Mouse (Mus musculus): ENCODE results near the gene Egln2. TPM values are rescaled to one million over a fixed set of nuclear protein-coding genes. Genes with fewer than 3 reads are reported as not detected.

Egln2 gene
- polyA plus RNA-seq, 1 experiment from 2014 or later, result 41.1 TPM

DNA sequence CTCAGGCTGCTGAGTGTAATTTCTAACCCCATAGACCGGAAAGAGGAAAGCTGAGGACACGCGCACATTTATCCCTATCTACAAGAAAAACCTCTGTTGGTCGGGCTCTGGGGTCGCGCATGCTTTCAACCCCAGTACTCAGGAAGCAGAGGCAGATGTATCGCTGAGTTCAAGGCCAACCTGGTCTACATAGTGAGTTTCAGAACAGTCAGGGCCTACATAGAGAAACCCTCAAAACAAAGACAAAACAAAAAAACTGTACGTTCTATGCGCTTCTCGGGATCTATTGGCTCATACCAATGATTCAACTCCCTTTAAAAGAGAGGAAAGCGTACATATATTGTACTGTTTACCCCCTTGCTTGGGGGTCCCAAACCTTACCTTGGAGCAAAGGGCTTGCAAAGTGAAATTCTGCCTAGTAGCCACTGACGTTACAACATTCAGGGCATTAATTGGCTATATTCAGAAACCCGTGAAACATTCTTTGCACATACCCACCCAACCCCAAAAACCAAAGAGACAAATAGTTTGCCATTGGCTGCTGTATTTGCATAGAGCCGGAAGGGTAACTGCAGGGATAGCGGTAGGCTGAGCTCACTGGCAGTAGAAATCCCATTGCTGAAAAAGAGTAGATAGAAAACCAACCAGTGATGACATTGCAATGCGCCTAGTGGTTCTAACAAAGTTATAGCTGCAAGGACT lies 12.8 kb upstream of the Egln2 start:
- 49% methylated on average over 16 of the region's 16 CpGs for WGBS
- Histone ChIP-seq H3K9me3 (ENCODE audit: control insufficient read depth, low read length) (no peaks in the 10 kb centered on the region), H3K4me1 (ENCODE audit: control insufficient read depth, insufficient read depth, low read length) (no peaks in the 10 kb centered on the region), H3K9ac (ENCODE audit: low read depth, low read length) (peak overlapping the region; percentile 50), H3K36me3 (ENCODE audit: control insufficient read depth, insufficient read depth, low read length) (peaks cover 16% of the 10 kb centered on the region), H3K27me3 (replicated peaks; ENCODE audit: control insufficient read depth, insufficient read depth, low read length) (no peaks in the 10 kb centered on the region), H3K4me3 (ENCODE audit: low read depth, low read length) (peak overlapping the region; percentile 66), H3K4me2 (ENCODE audit: low read depth, low read length) (peak overlapping the region; percentile 57), H3K27ac (replicated peaks; ENCODE audit: low read depth, low read length) (peak overlapping the region; percentile 80)
- ATAC-seq (ENCODE audit: low read depth) (no peak), DNase-seq (ENCODE audit: low spot score) (no peak)

GRCm38 (mm10) chr7:27178324-27179216 lies 12.0 kb upstream of the Egln2 start, which contains the start of gene Rab4b:
TSS of gene Rab4b (minus strand) at chr7:27178896.
- H3K9me3 ChIP-seq (ENCODE audit: control insufficient read depth, low read length), result no peaks in the 10 kb centered on the region
- H3K27ac ChIP-seq (replicated peaks; ENCODE audit: low read depth, low read length), result peak within 1 kb of the TSS; percentile 95
- H3K36me3 ChIP-seq (ENCODE audit: control insufficient read depth, insufficient read depth, low read length), result peaks cover 18% of the 10 kb centered on the region; the same call in 1 of the 2 replicates
- H3K4me3 ChIP-seq (ENCODE audit: low read depth, low read length), result peak within 1 kb of the TSS; percentile 66
- peak within 1 kb of the TSS; percentile 65 for H3K9ac ChIP-seq (ENCODE audit: low read depth, low read length)
- ATAC-seq (ENCODE audit: low read depth) (peak; percentile 98), DNase-seq (ENCODE audit: low spot score) (peak; percentile 99)
- H3K27me3 ChIP-seq (replicated peaks; ENCODE audit: control insufficient read depth, insufficient read depth, low read length), result no peaks in the 10 kb centered on the region
- peak within 1 kb of the TSS; percentile 58 for H3K4me2 ChIP-seq (ENCODE audit: low read depth, low read length)
- no peaks in the 10 kb centered on the region for H3K4me1 ChIP-seq (ENCODE audit: control insufficient read depth, insufficient read depth, low read length)
- WGBS, result 1% methylated on average over 47 of the region's 53 CpGs

- ATAC-seq (ENCODE audit: low read depth) (no peak), DNase-seq (ENCODE audit: low spot score) (no peak)
- H3K4me3 ChIP-seq (ENCODE audit: low read depth, low read length), result peak overlapping the region; percentile 66
- WGBS, result 16% methylated on average over 4 of the region's 4 CpGs
- no peaks in the 10 kb centered on the region for H3K9me3 ChIP-seq (ENCODE audit: control insufficient read depth, low read length)
- H3K36me3 ChIP-seq (ENCODE audit: control insufficient read depth, insufficient read depth, low read length), result peaks cover 21% of the 10 kb centered on the region; the same call in 1 of the 2 replicates
- peak overlapping the region; percentile 95 for H3K27ac ChIP-seq (replicated peaks; ENCODE audit: low read depth, low read length)
- H3K9ac ChIP-seq (ENCODE audit: low read depth, low read length), result peak overlapping the region; percentile 65
- H3K4me1 ChIP-seq (ENCODE audit: control insufficient read depth, insufficient read depth, low read length), result no peaks in the 10 kb centered on the region
- no peaks in the 10 kb centered on the region for H3K27me3 ChIP-seq (replicated peaks; ENCODE audit: control insufficient read depth, insufficient read depth, low read length)
- H3K4me2 ChIP-seq (ENCODE audit: low read depth, low read length), result peak overlapping the region; percentile 58
Measured at GRCm38 (mm10) chr7:27177942-27178323, 11.3 kb upstream of the Egln2 start.

DNA sequence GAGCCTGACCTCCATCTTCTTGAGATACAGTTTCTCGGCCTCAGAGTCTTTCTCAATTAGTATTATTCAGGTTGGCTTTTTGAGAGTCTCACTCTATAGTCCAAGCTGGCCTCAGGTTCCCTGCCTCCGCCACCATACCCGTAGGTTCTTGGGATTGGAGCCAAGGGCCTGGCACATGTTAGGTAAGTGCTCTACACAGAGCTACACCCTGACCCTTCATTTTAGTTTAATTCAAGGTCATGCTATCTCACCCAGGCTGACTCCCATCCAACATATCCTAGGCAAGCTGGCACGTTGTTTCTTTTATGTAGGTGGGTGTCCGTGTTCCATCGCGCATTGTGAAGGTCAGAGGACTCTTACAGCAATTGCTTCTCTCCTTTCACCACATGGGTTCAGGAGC lies 8.3 kb upstream of the Egln2 start:
- no peaks in the 10 kb centered on the region for H3K9me3 ChIP-seq (ENCODE audit: control insufficient read depth, low read length)
- no peak overlapping the region for H3K9ac ChIP-seq (ENCODE audit: low read depth, low read length)
- no peak for DNase-seq (ENCODE audit: low spot score)
- ATAC-seq (ENCODE audit: low read depth), result no peak
- H3K27me3 ChIP-seq (replicated peaks; ENCODE audit: control insufficient read depth, insufficient read depth, low read length), result no peaks in the 10 kb centered on the region
- no peak overlapping the region for H3K4me2 ChIP-seq (ENCODE audit: low read depth, low read length)
- H3K27ac ChIP-seq (replicated peaks; ENCODE audit: low read depth, low read length), result no peak overlapping the region
- no peaks in the 10 kb centered on the region for H3K4me1 ChIP-seq (ENCODE audit: control insufficient read depth, insufficient read depth, low read length)
- H3K4me3 ChIP-seq (ENCODE audit: low read depth, low read length), result no peak overlapping the region
- WGBS, result 92% methylated on average over 7 of the region's 7 CpGs
- peaks cover 51% of the 10 kb centered on the region for H3K36me3 ChIP-seq (ENCODE audit: control insufficient read depth, insufficient read depth, low read length)

DNA sequence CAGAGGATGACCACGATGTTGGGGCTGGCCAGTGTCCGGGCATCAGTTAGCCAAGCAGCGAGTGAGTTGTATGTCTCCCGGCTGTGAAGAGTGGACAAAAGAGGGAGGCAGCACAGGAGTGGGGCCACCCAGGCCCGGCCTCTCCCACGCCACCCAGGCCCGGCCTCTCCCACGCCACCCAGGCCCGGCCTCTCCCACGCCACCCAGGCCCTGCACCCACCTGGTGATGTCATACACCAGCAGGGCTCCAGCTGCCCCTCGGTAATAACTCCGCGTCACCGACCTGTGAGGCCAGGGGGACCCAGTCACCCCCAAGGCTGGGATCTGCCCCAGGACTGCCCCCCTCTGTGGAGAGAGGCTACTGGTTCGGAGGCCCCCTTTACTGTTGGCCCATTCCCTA lies 7.9 kb upstream of the Egln2 start:
- H3K4me1 ChIP-seq (ENCODE audit: control insufficient read depth, insufficient read depth, low read length), result no peaks in the 10 kb centered on the region
- H3K4me3 ChIP-seq (ENCODE audit: low read depth, low read length), result no peak overlapping the region
- H3K4me2 ChIP-seq (ENCODE audit: low read depth, low read length), result no peak overlapping the region
- H3K36me3 ChIP-seq (ENCODE audit: control insufficient read depth, insufficient read depth, low read length), result peaks cover 52% of the 10 kb centered on the region
- 97% methylated on average over 14 of the region's 15 CpGs for WGBS
- no peak for ATAC-seq (ENCODE audit: low read depth)
- H3K9ac ChIP-seq (ENCODE audit: low read depth, low read length), result no peak overlapping the region
- no peaks in the 10 kb centered on the region for H3K27me3 ChIP-seq (replicated peaks; ENCODE audit: control insufficient read depth, insufficient read depth, low read length)
- H3K27ac ChIP-seq (replicated peaks; ENCODE audit: low read depth, low read length), result no peak overlapping the region
- no peaks in the 10 kb centered on the region for H3K9me3 ChIP-seq (ENCODE audit: control insufficient read depth, low read length)
- no peak for DNase-seq (ENCODE audit: low spot score)

GRCm38 (mm10) chr7:27170981-27171380 lies 4.4 kb upstream of the Egln2 start:
- no peak for ATAC-seq (ENCODE audit: low read depth)
- Histone ChIP-seq H3K4me2 (ENCODE audit: low read depth, low read length) (no peak overlapping the region), H3K36me3 (ENCODE audit: control insufficient read depth, insufficient read depth, low read length) (peaks cover 52% of the 10 kb centered on the region), H3K4me3 (ENCODE audit: low read depth, low read length) (no peak overlapping the region), H3K27me3 (replicated peaks; ENCODE audit: control insufficient read depth, insufficient read depth, low read length) (no peaks in the 10 kb centered on the region), H3K9me3 (ENCODE audit: control insufficient read depth, low read length) (no peaks in the 10 kb centered on the region), H3K9ac (ENCODE audit: low read depth, low read length) (no peak overlapping the region), H3K27ac (replicated peaks; ENCODE audit: low read depth, low read length) (no peak overlapping the region), H3K4me1 (ENCODE audit: control insufficient read depth, insufficient read depth, low read length) (no peaks in the 10 kb centered on the region)
- WGBS, result 91% methylated on average over 3 of the region's 3 CpGs
- DNase-seq (ENCODE audit: low spot score), result no peak

DNA sequence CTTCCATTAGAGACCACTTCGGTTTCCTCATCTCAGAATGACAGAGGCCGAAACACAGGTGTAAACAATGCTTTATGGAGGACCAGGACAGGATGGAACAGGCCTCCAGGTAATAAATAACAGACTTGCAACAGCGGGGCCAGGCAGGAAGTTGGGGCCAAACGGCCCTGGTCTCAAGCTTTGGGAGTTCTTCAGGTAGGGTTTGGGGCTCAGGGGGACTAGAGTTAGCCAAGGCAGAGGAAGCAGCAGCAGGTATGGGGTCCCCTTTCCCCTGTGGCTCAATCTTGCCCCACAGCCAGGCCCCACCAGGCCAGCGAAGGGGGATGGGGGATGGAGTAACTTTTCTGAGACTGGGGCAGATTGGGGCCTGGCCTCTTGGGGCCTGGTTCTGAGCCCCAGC lies 1.8 kb upstream of the Egln2 start:
- Histone ChIP-seq H3K4me1 (ENCODE audit: control insufficient read depth, insufficient read depth, low read length) (peaks cover 19% of the 10 kb centered on the region), H3K27me3 (replicated peaks; ENCODE audit: control insufficient read depth, insufficient read depth, low read length) (no peaks in the 10 kb centered on the region), H3K36me3 (ENCODE audit: control insufficient read depth, insufficient read depth, low read length) (peaks cover 49% of the 10 kb centered on the region), H3K9me3 (ENCODE audit: control insufficient read depth, low read length) (no peaks in the 10 kb centered on the region), H3K27ac (replicated peaks; ENCODE audit: low read depth, low read length) (no peak overlapping the region), H3K4me2 (ENCODE audit: low read depth, low read length) (no peak overlapping the region), H3K4me3 (ENCODE audit: low read depth, low read length) (no peak overlapping the region), H3K9ac (ENCODE audit: low read depth, low read length) (no peak overlapping the region)
- ATAC-seq (ENCODE audit: low read depth), result no peak
- WGBS, result 86% methylated on average over 5 of the region's 5 CpGs
- no peak for DNase-seq (ENCODE audit: low spot score)

GRCm38 (mm10) chr7:27167475-27168094 lies 983 bp upstream of the Egln2 start:
- WGBS, result 71% methylated on average over 11 of the region's 11 CpGs
- peaks cover 43% of the 10 kb centered on the region for H3K36me3 ChIP-seq (ENCODE audit: control insufficient read depth, insufficient read depth, low read length)
- H3K9me3 ChIP-seq (ENCODE audit: control insufficient read depth, low read length), result no peaks in the 10 kb centered on the region
- H3K4me2 ChIP-seq (ENCODE audit: low read depth, low read length), result peak overlapping the region; percentile 69
- peak overlapping the region; percentile 97 for H3K27ac ChIP-seq (replicated peaks; ENCODE audit: low read depth, low read length)
- ATAC-seq (ENCODE audit: low read depth) (no peak), DNase-seq (ENCODE audit: low spot score) (no peak)
- peaks cover 19% of the 10 kb centered on the region for H3K4me1 ChIP-seq (ENCODE audit: control insufficient read depth, insufficient read depth, low read length)
- no peaks in the 10 kb centered on the region for H3K27me3 ChIP-seq (replicated peaks; ENCODE audit: control insufficient read depth, insufficient read depth, low read length)
- H3K9ac ChIP-seq (ENCODE audit: low read depth, low read length), result peak overlapping the region; percentile 90
- peak overlapping the region; percentile 69 for H3K4me3 ChIP-seq (ENCODE audit: low read depth, low read length)
